Mouse (Mus musculus): ENCODE measurements around the gene Gns.
"Not testable (repeated sequence)": the region's sequence is repeated elsewhere in the genome, so short reads cannot be mapped to it uniquely, and the experiment has no call there.

Gns gene

DNA sequence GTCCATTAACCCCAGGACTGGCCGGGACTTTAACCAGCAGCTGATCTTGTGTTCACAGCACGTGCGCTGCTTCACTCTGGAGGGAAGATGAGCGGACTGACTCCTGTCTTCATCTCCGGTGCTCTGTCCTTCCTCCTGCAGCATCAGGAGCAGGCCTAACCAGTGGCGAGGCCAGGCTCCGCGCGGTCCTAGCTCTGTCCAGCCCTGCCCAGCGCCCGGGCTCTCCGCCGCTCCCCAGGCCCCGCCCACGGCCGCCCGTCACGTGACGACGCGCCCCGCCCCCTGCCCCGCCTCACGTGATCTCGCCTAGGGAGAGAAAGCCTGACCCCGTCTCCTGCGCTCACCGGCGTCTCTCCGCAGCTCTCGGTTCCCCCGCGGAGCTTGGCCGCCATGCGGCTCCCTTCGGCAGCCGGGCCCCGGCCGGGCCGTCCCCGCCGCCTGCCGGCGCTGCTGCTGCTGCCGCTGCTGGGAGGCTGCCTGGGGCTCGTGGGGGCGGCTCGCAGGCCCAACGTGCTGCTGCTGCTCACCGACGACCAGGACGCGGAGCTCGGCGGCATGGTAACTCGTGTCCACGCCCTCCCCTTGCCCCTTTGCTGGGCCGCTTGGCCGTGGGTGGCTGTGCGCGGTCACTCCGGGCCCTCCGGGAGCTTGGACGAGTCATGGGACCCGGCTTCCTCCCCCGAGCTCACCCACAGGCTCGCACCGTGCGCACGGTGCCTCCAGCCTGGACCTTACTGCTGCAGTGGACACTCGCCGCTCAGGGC lies at the start of gene Gns:
Gene Gns (plus strand): TSS at position 290 of the 764 bp plus-strand sequence.
- in situ Hi-C loops (cut with MseI, MboI): no loop called here

DNA sequence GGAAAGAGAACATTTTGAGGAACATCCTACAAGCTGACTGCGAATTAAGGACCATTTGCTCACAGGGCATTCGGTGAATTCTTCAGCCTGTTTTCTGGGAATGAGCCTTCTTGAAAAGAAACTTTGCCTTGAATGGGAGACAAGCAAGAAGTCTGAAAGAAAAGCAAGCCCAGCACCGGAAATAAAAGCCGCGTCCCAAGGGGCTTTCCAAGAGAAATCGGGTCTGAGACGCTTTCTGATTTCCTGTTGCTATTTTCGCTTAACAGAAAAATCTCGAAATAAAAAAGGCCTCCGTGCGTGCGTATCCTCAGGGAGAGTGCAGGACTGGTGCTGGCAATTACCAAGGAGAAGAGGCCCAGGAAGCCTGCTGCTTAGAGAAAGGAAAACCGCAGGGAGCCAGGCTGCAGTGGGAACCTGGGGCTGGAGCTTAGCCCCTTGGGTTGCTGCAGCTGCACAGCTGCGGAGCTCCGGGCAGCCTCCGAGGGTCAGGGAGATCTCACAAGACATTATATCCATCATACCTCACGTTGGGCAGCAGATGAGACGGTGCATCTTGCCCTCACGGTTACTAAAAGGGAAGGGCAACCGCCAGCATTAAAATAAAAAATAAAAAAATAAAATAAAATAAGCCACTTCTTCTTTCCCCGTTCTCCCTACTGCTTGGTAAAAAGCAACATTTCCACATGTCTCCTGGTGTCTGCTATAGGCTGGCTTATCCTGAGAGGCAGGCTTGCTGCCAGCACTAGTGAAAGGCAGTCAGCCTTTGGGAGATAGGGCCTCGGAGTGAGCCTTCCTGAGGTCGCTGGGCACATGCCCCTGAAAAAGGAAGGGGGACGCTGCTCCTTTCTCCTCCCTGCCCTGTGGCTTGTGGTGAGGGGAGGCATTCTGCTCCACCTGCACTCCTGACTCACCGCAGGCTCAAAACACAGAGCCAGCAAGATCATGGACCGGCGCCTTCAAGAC lies 49.3 kb upstream of the Gns start:
- in situ Hi-C loops (cut with MseI, MboI): no loop called here

DNA sequence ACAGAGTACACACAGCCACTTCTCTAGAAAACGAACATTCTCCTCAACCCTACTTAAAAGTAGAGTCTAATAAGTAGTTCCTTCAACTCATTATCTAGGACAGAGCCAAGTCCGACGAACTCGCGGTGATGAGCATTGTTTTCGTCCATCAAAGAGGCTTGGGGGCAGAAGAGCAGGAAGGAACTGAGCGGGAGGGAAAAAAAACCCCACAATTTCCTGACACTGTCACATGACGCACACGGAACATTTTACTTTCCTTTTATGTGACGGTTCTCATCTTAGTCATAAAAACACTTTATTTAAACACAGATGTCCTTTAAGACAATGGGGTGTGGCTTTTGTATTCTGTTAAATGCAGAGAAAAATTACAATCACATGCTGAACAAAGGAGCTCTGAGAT lies 48.5 kb upstream of the Gns start:
- in situ Hi-C loops (cut with MseI, MboI): no loop called here

DNA sequence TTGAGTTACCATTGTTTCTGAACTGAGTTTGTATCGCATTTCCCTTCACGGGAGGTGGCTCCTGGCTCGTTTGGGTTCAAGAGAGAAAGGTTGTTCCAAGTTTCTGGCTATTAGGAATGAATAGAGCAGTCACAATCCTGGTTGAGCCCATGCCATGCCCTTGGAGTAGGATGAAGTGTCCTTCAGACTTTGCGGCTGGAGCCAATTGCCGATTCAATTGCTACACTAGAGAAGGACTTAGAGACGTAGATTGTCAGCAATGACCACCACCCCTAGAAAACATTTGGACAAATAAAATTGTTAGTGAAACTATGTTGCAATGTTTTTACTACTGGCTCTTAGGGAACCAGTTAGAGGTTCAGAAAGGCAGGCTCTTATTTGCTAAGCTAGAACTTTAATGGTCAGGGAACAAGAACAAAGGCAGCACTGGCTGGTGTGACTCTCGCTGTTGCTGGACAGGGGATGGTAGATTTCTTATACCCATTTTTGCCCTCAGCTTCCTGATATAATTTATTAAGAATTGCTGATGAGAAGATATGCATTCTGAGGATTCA lies 46.4 kb upstream of the Gns start:
- in situ Hi-C loops (cut with MseI, MboI): no loop called here

DNA sequence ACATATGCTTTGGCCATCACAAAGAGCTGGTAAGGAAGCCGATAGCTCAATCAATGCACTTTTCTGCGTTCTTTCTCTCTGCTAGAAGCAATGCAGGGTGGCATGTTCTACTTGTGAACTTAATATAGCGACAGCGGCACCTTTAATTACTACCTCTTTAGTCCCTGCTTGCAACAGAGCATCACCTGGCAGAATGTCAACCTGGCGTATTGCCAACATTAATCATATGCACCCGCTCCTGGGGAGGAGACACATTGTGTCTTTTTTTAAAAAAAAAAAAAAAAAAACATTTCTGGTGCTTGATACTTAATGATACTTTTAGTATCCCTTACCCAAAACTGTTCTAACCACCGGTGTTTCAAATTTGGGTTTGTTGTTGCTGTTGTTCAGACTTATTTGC lies 41.4 kb upstream of the Gns start:
- in situ Hi-C loops (cut with MseI, MboI): no loop called here

DNA sequence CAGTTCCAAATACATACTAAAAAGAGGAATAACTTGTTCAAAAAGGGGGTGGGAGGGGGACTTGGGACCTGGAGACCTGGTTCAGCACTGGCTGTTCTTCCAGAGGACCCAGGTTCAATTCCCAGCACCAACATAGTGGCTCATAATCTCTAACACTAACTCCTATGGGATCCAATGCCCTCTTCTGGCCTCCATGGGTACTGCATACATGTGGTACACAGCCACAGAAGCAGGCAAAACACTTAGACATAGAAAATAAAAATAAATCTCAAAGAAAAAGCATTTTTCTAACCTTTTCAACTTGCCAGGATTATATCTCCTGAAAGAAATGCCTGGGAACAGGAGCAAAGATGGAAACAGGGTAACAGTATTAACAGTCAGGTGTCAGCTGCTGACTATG lies 38.7 kb upstream of the Gns start:
- in situ Hi-C loops (cut with MseI, MboI): no loop called here

DNA sequence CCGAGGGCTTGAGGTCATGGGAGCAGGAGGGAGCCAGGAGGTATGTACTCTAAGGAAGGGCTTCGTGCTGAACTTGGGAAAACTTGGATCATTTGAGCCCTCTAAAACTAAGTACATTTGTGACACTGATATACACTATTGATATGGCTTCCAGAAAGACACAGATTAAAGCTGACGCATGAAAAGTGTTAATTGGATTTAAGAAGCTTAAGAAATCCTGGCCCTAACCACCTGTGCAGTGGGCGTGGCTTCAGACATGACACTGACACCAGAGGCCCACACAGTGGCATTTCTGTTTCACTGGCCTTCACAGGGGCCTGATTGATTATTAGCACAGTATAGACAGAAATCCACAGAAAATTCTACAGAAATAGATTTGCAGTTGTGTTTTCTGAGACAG lies 35.3 kb upstream of the Gns start:
- in situ Hi-C loops (cut with MseI, MboI): no loop called here

DNA sequence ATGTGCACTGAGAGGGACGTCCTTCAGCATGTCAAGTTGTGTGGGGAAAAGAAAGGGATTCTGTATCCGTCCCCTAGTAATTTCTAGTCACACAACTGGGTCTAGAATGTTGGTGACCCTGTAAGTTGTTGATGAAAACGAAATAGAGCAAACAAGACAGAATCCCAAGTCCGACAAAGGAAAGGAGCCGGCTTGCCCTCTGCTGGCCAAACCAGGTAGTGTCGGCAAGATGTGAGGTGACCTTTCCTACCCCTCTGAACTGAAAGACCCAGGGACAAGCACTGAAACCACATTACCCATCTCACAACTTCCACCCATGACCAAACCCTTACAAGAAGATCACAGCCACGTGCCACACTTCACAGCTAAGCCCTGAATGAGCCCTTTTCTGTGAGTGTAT lies 34.0 kb upstream of the Gns start:
- in situ Hi-C loops (cut with MseI, MboI): no loop called here

DNA sequence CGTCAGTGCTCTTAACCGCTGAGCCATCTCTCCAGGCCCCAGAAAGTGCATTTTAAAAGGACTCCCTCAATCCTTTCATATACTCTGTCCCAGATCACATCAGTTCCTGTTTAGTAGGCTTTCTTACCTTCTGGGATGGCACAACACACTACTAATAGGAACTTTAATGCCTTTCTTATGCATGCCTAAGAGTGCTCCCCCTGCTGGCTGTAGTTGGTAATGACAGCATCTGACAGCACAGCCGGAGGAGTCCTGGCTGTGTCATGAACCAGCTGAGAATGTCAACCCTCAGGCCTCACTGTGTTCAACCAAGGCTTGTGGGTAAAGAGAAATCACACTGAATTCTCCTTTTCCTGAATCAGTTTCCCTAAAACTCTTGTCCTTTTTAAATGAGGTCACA lies 30.3 kb upstream of the Gns start:
- in situ Hi-C loops (cut with MseI, MboI): no loop called here

DNA sequence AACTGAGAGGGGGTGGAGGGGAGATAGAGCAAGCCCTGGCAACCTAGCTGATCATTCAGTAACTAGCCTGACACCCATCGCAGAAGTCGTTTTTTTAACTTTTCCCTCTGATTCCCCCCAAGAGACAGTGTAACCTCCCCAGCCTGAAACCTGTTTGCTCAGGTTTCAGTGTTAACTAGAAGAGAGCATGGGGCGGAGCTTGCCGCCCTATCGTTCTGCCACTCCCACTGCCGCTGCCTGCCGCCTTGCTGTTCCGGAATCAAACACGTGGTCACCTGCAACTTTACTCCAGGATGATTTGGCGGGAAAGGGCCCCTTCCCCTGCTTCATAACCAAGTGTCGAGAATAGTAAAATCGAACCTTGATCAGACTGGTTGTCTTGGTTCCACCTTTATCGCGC lies 28.4 kb upstream of the Gns start:
- in situ Hi-C loops (cut with MseI, MboI): not testable (repeated sequence)

DNA sequence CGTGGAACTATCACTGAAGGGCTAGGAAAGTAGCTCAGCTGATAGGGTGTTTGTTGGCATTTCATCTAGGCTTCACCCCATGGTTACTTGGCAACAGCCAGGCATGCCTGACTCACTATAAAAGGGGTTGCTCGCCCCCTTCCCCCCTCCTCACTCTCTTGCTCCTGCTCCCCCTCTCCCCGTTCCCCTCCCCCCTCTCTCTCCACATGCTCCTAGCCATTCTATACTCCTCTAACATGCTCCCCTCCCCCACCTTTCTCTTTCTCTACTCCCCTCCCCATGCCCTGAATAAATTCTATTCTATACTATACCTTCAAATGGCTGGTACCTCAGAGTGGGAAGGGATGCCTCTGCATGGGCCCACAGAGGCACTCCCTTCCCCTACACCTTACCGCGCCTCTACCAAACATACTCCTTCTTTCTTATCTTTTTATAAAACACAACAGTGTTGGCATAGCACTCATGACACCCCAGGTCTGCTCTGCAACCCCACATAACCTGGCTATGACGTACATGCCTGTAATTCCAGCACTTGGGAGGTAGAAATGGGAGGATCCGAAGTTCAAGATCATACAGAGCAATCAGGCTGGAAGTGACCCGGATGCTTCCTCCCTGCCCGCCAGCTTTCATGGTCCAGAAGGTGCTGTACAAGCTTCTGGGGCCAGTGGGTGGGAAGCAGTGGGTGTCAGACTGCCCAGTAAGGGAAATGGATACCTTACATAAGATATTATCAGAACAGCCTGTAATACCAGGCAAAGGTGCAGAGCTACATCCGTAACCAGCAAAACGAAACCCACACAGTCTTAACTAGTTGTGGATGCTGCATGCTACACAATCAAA lies 23.9 kb upstream of the Gns start:
- in situ Hi-C loops (cut with MseI, MboI): no loop called here

DNA sequence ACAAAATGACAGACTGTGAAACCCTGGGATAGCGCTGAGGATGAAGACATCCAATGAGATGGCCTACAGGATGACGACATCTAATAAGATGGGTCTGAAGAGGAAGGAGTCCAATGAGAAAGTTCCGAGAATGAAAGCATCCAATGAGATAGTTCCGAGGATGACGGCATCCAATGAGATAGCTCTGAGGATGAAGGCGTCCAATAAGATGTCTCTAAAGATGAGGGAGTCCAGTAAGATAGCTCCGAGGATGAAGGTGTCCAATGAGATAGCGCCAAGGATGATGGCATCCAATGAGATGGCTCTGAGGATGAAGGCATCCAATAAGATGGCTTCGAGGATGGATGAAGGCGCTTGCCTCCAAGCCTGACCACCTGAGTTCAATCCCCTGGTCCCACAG lies 22.6 kb upstream of the Gns start:
- in situ Hi-C loops (cut with MseI, MboI): no loop called here

DNA sequence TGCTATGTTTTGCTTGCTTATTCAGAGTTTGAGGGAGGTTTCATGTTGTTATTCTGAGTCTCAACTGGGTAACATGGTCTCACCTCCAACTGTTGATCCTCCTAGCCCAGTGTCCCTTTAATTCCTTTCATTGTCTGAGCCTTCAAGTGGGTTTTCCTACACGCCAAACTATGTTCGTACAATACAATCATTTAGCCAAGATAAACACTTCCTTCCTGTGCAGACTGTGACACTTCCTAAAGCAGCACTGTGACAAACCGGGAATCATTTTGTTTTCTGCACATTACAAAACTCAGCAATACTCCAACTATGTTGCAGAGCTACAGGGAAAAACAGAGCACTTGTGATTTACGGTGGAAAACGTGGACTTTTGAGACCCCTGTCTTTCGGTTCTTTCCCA lies 21.0 kb upstream of the Gns start:
- in situ Hi-C loops (cut with MseI, MboI): no loop called here

DNA sequence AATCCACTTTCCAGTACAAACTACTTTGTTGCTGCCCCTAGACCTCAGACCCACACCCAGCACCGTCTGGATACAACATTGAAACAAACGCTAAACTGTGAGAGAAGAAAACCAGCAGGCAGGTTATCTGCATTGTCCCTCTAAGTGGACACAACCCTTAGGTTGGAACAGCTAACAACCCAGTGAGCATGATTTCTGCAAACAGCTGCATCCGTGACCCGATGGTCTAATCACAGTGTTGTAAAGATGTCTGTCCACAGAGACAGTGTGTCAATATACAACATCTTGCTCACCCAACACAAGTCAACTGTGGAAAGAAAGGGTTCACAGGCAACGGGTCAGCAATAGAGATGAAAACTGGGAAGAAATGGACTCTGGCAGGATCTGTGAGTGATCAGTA lies 15.6 kb upstream of the Gns start:
- in situ Hi-C loops (cut with MseI, MboI): no loop called here

DNA sequence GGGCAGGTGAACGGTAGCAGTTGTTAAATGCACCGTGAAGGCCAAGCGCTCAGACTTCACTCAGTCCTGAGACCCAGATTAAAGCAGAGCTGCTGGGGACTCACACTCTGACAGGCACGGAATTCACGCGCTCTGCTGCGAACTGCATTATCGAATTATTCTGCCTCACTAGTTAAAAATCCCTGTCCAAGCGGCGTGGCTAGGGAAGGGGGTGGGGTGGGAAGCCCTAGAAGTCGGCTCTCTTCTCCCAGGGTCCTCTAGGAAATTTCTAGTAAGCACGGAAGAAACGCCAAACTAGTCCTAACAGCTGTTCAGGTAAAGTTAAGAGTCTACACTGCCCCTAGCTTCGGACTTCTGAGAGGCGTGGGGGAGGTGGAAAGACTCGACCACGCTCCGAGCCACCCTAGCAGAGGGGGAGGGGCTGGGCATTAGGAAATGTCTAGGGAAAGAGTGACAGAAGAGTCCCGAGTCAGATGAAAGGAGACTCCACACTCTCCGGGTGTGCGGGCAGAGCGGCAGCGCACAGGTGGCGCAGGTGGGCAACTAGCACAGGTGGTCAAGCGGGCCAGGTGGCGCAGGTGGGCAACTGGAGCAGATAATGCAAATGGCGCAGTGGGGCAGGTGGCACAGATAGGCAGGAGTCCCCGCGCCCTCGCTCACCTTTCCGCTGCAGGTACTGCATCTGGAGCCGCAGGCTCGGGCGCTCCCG lies 14.4 kb upstream of the Gns start:
- in situ Hi-C loops (cut with MseI, MboI): no loop called here

DNA sequence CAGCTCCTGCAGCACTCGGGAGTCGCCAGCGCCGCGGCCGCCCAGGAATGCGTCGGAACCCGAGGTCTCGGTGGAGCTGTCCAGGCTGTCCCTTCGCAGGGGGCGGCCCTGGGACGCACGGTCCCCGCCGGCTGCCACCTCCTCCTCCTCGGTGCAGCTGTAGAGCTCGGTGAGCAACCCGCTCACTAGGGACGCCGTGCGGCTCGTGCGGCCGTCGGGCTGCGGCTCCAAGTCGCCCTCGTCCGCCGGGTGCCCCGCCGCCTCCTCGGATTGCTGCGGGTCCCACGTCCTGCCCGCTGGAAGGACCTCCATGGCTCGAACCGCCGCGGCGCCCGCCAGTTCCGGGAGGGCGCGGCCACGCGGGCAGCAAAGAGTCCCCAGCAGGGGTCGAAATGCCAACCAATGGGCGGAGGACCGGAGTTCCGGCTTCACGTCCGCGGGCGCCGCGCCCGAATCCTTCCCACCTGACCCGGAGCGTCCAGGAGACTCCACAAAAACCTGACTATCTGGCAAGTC lies 13.8 kb upstream of the Gns start, which contains the start of gene Tbc1d30:
Gene Tbc1d30 (minus strand): TSS at position 213 of the 516 bp plus-strand sequence.
- in situ Hi-C loops (cut with MseI, MboI): no loop called here

DNA sequence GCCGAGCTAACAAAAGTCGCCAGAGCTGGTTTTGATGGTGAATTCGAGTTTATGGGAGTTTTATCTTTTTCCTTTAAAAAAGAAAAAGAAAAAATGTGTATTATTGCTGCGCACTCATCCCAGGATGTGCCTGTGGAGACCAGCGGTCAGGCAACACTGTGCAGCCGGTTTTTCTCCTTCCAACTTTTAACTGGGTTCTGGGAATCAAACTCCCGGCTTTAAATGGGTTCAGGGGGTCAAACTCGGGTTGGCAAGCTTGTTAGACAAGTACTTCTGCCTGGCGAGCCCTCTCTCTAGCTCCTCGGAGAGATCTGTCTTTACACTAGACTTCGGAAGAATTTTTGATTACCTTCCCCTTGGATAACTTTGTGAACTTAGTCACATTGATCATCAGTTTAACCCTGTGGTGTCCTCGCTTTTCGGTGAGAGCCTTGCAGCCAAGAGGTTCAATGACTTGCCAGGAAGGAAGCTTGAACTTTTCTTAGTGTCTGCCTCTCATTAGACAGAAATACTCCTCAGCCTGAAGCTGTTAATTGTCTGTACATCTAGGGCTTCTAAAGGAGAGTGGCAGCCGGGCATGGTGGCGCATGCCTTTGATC lies 13.1 kb upstream of the Gns start:
- in situ Hi-C loops (cut with MseI, MboI): no loop called here

DNA sequence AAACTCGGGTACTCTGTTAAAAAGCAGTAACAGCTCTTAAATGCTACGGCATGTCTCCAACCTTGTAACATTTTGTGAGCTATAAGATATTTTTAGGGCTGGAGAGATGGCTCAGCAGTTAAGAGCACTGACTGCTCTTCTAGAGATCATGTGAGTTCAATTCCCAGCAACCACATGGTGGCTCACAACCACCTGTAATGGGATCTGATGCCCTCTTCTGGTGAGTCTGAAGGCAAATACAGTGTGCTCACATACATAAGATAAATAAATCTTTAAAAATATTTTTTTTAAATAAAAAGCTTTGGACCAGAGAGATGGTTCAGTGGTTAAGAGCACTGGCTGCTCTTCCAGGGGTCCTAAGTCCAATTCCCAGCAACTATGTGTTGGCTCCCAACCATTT lies 4.5 kb upstream of the Gns start:
- in situ Hi-C loops (cut with MseI, MboI): no loop called here

DNA sequence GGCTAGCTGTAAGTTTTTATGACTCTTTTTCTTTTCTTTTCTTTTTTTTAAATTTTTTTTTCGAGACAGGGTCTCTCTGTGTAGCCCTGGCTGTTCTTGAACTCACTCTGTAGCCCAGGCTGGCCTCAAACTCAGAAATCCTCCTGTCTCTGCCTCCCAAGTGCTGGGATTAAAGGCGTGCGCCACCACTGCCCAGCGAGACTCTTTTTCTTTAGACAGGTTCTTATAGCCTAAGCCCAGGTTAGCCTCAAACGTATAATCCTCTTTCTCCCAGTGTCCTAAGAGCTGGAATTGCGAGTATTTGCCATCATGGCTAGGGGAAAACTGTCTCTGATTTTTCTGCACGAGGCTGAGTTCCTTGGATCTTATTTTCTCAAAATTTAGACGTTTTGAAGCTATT lies 1.7 kb upstream of the Gns start:
- in situ Hi-C loops (cut with MseI, MboI): no loop called here

DNA sequence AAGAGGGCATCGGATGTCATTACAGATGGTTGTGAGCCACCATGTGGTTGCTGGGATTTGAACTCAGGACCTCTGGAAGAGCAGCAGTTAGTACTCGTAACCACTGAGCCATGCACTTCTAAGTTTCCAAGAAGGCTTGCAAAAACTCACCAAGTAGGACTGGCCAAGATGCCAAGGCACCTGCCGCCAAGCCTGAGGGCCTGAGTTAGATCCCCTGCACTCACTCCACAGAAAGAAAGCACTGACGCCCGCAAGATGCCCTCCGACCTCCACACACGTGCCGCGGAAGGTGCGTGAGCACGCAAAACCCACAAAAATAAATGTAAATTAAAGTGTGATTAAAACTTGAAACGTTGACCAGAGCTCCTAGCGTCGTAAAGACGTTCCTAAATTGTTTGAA lies 584 bp upstream of the Gns start:
- in situ Hi-C loops (cut with MseI, MboI): no loop called here

All from mouse trophoblast stem cell (cell line).